ENCODE assay signal across 16 mouse cellular contexts in the genomic region with DNA sequence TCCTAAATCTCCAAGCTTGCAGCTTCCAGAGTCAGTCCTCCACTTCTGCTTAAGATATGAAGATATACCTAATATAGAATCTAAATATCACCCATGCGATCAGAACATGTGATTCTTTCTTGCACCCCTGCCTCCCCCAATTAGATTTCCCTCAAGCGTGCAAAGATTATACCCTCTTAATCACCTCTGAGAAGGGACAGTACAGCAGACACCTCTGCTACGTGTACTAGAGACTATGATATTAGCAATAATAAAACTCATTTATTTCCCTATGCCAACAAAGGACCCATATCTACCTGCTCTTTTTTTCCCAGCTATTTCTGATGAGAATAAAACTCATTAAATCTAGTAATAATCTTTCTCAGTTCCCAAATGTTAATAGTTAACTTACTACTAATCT.
"Had no signal": no experiment of that assay in that cellular context is flagged by ENCODE, and none has a peak within 500 bp of the region (broad histone marks: within the 10 kb centered on the region; RNA-seq: fewer than 3 reads in every experiment).

No protein-coding gene starts in this region.

- H3K36me3 ChIP-seq: midbrain, embryonic 10.5 days; midbrain, embryonic 12.5 days; neural tube, embryonic 12.5 days; stomach, embryonic 15.5 days had no signal

- H3K27me3 ChIP-seq: midbrain, embryonic 12.5 days; neural tube, embryonic 12.5 days; stomach, embryonic 15.5 days had no signal

- H3K27ac ChIP-seq: midbrain, embryonic 10.5 days; midbrain, embryonic 12.5 days; neural tube, embryonic 12.5 days; stomach, embryonic 15.5 days; stomach, postnatal 0 days had no signal

- H3K4me2 ChIP-seq: lung, embryonic 14.5 days; midbrain, embryonic 12.5 days; neural tube, embryonic 12.5 days; stomach, embryonic 15.5 days had no signal

- H3K4me3 ChIP-seq: midbrain, embryonic 10.5 days; midbrain, embryonic 12.5 days; myocyte; neural tube, embryonic 12.5 days; stomach, embryonic 15.5 days had no signal

- ATAC-seq: midbrain, embryonic 16.5 days had no signal

- H3K9ac ChIP-seq: lung, embryonic 14.5 days; midbrain, embryonic 12.5 days; neural tube, embryonic 12.5 days; stomach, embryonic 15.5 days had no signal

- H3K9me3 ChIP-seq: midbrain, embryonic 10.5 days; midbrain, embryonic 12.5 days; neural tube, embryonic 12.5 days; stomach, embryonic 15.5 days had no signal

- DNase-seq: lung, adult 18-20 months; lung, embryonic 14.5 days; lung, postnatal 10 days; lung, postnatal 4 days; midbrain, embryonic 14.5 days; right cerebral cortex, postnatal 14 days; thymus, adult 2 months; thymus, postnatal 25 days; thymus, postnatal 4 days had no signal
